Mouse (Mus musculus) gastrocnemius, postnatal 14 days (tissue): ENCODE data around the gene Gm16503. TPM values are rescaled to one million over a fixed set of nuclear protein-coding genes. Genes with fewer than 3 reads are reported as not detected.

Source experiments
- DNase-seq: peaks from one replicate; pipeline ENCODE4 v3.0.0; 2021; ENCODE audit warnings: mixed read lengths
- intact Hi-C: fragments of 180-260 bp; cut with DNase I; formaldehyde crosslinking; loops from one replicate; pipeline ENCODE4 v1.15.1; 2025; ENCODE audit warnings: low total_unique reads
- total RNA-seq, 2 experiments: library from RNA; stranded (reverse); gene quantifications; 2 replicates each; pipeline ENCODE4 v1.2.3; 2021

Gm16503 gene
- total RNA-seq, 2 experiments from 2014 or later, result 0.18 to 0.21 TPM

GRCm38 (mm10) chr4:147586511-147587473 is 46.8 kb downstream of the Gm16503 start:
- intact Hi-C loops, result no loop called here
- DNase-seq, result no peak

Other genes starting within 250 kb of the Gm16503 start
- gene Zfp988, start 234.5 kb upstream of the Gm16503 start, total RNA-seq, result not detected
- gene Zfp978, start 178.9 kb upstream of the Gm16503 start, total RNA-seq, result not detected
- 1 to 10 TPM; 3.5 to 3.8 TPM for gene Zfp982, start 47.8 kb upstream of the Gm16503 start, total RNA-seq
- gene Zfp985, start 13.1 kb downstream of the Gm16503 start, total RNA-seq, result under 1 TPM; 0.12 to 0.18 TPM
- 1 to 10 TPM; 1.3 to 1.5 TPM for gene Zfp979, start 102.3 kb downstream of the Gm16503 start, total RNA-seq
- under 1 TPM in 1 of 2 experiments, not detected in 1; 0.08 TPM for gene Zfp534, start 162.3 kb downstream of the Gm16503 start, total RNA-seq